Mouse (Mus musculus): ENCODE measurements at regions not wholly inside any gene's neighbourhood (a gene's known extent, or its start where the extent isn't known, plus 50 kb on each side); places are given as distances from the start of the nearest gene placed in this dataset.

DNA sequence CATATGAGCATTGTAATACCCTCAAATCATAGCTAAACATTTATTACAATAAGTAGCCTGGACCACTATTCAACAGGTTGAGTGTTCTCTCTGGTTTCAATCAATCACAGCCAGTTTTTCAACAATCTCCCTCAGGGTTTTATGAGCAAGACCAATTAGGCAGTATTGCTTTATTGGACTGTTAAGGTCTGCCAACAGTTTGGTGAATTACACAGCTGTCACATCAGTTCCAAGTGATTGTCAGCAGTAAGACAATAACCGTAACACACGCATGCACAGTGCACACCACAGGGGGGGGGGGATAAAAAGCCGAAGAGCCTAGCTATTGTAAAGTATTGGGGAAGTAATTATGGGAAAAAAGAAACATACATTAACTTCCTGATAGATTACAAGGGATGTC, 918.6 kb upstream of the Jmjd1c start:
- Histone ChIP-seq H3K36me3 (ENCODE audit: control insufficient read depth, insufficient read depth, low read length, poor library complexity, severe bottlenecking) (no peaks in the 10 kb centered on the region), H3K9ac (ENCODE audit: insufficient read depth, low read depth, low read length, poor library complexity, severe bottlenecking) (no peak overlapping the region), H3K4me1 (ENCODE audit: control insufficient read depth in 2 of 2, insufficient read depth in 2 of 2, low read length in 2 of 2, poor library complexity in 1 of 2) (no peaks in the 10 kb centered on the region), H3K27ac (ENCODE audit: insufficient read depth, low read depth, low read length, poor library complexity, severe bottlenecking) (no peak overlapping the region), H3K9me3 (ENCODE audit: control insufficient read depth, insufficient read depth, low read depth, low read length) (no peaks in the 10 kb centered on the region), H3K4me3 (ENCODE audit: insufficient read depth in 1 of 2, low read depth in 1 of 2, low read length in 2 of 2, poor library complexity in 1 of 2, severe bottlenecking in 1 of 2) (no peak overlapping the region)
- no peak for TF ChIP-seq ZNF384 (IDR thresholded peaks at IDR 0.05; ENCODE audit: low read depth, low read length)
- no peak for TF ChIP-seq HCFC1 (IDR thresholded peaks at IDR 0.05; ENCODE audit: borderline replicate concordance, insufficient read depth, low read length)
- TF ChIP-seq CHD2 (IDR thresholded peaks at IDR 0.05; ENCODE audit: low read depth, low read length), result no peak
- no peak for TF ChIP-seq MAFK (IDR thresholded peaks at IDR 0.05; ENCODE audit: insufficient read depth, low read depth, low read length)
- no peak for TF ChIP-seq ZC3H11A (IDR thresholded peaks at IDR 0.05; ENCODE audit: borderline replicate concordance, low read depth, low read length)
- in situ Hi-C loops (cut with MboI; ENCODE audit: low sequenced_read_pairs in 2 of 2, unreplicated experiment in 2 of 2), result no loop called here
- no peak for DNase-seq (ENCODE audit: low read depth, low spot score)

- Histone ChIP-seq H3K9me3 (ENCODE audit: control insufficient read depth, insufficient read depth, low read depth, low read length) (no peaks in the 10 kb centered on the region), H3K36me3 (ENCODE audit: control insufficient read depth, insufficient read depth, low read length, poor library complexity, severe bottlenecking) (no peaks in the 10 kb centered on the region), H3K4me3 (ENCODE audit: insufficient read depth in 1 of 2, low read depth in 1 of 2, low read length in 2 of 2, poor library complexity in 1 of 2, severe bottlenecking in 1 of 2) (no peak overlapping the region), H3K4me1 (ENCODE audit: control insufficient read depth in 2 of 2, insufficient read depth in 2 of 2, low read length in 2 of 2, poor library complexity in 1 of 2) (no peaks in the 10 kb centered on the region), H3K9ac (ENCODE audit: insufficient read depth, low read depth, low read length, poor library complexity, severe bottlenecking) (no peak overlapping the region), H3K27ac (ENCODE audit: insufficient read depth, low read depth, low read length, poor library complexity, severe bottlenecking) (no peak overlapping the region)
- no peak for DNase-seq (ENCODE audit: low read depth, low spot score)
- in situ Hi-C loops (cut with MboI; ENCODE audit: low sequenced_read_pairs in 2 of 2, unreplicated experiment in 2 of 2), result no loop called here
- TF ChIP-seq MAFK (IDR thresholded peaks at IDR 0.05; ENCODE audit: insufficient read depth, low read depth, low read length), result no peak
- no peak for TF ChIP-seq HCFC1 (IDR thresholded peaks at IDR 0.05; ENCODE audit: borderline replicate concordance, insufficient read depth, low read length)
- no peak for TF ChIP-seq CHD2 (IDR thresholded peaks at IDR 0.05; ENCODE audit: low read depth, low read length)
- no peak for TF ChIP-seq ZC3H11A (IDR thresholded peaks at IDR 0.05; ENCODE audit: borderline replicate concordance, low read depth, low read length)
- no peak for TF ChIP-seq ZNF384 (IDR thresholded peaks at IDR 0.05; ENCODE audit: low read depth, low read length)
Measured at GRCm38 (mm10) chr10:66181231-66181630, 914.7 kb upstream of the Jmjd1c start.

GRCm38 (mm10) chr10:66183069-66183468, 912.9 kb upstream of the Jmjd1c start:
- Histone ChIP-seq H3K9ac (ENCODE audit: insufficient read depth, low read depth, low read length, poor library complexity, severe bottlenecking) (no peak overlapping the region), H3K4me1 (ENCODE audit: control insufficient read depth in 2 of 2, insufficient read depth in 2 of 2, low read length in 2 of 2, poor library complexity in 1 of 2) (no peaks in the 10 kb centered on the region), H3K36me3 (ENCODE audit: control insufficient read depth, insufficient read depth, low read length, poor library complexity, severe bottlenecking) (no peaks in the 10 kb centered on the region), H3K4me3 (ENCODE audit: insufficient read depth in 1 of 2, low read depth in 1 of 2, low read length in 2 of 2, poor library complexity in 1 of 2, severe bottlenecking in 1 of 2) (no peak overlapping the region), H3K27ac (ENCODE audit: insufficient read depth, low read depth, low read length, poor library complexity, severe bottlenecking) (no peak overlapping the region), H3K9me3 (ENCODE audit: control insufficient read depth, insufficient read depth, low read depth, low read length) (no peaks in the 10 kb centered on the region)
- DNase-seq (ENCODE audit: low read depth, low spot score), result no peak
- in situ Hi-C loops (cut with MboI; ENCODE audit: low sequenced_read_pairs in 2 of 2, unreplicated experiment in 2 of 2), result no loop called here
- no peak for TF ChIP-seq ZNF384 (IDR thresholded peaks at IDR 0.05; ENCODE audit: low read depth, low read length)
- TF ChIP-seq CHD2 (IDR thresholded peaks at IDR 0.05; ENCODE audit: low read depth, low read length), result no peak
- no peak for TF ChIP-seq ZC3H11A (IDR thresholded peaks at IDR 0.05; ENCODE audit: borderline replicate concordance, low read depth, low read length)
- TF ChIP-seq MAFK (IDR thresholded peaks at IDR 0.05; ENCODE audit: insufficient read depth, low read depth, low read length), result no peak
- no peak for TF ChIP-seq HCFC1 (IDR thresholded peaks at IDR 0.05; ENCODE audit: borderline replicate concordance, insufficient read depth, low read length)

- no peak for TF ChIP-seq ZNF384 (IDR thresholded peaks at IDR 0.05; ENCODE audit: low read depth, low read length)
- no peak for TF ChIP-seq ZC3H11A (IDR thresholded peaks at IDR 0.05; ENCODE audit: borderline replicate concordance, low read depth, low read length)
- TF ChIP-seq MAFK (IDR thresholded peaks at IDR 0.05; ENCODE audit: insufficient read depth, low read depth, low read length), result no peak
- TF ChIP-seq CHD2 (IDR thresholded peaks at IDR 0.05; ENCODE audit: low read depth, low read length), result no peak
- TF ChIP-seq HCFC1 (IDR thresholded peaks at IDR 0.05; ENCODE audit: borderline replicate concordance, insufficient read depth, low read length), result no peak
Measured at GRCm38 (mm10) chr10:66187038-66187437, 908.9 kb upstream of the Jmjd1c start.

GRCm38 (mm10) chr10:66201115-66201514, 894.8 kb upstream of the Jmjd1c start:
- no peak overlapping the region for H3K4me3 ChIP-seq (ENCODE audit: insufficient read depth in 1 of 2, low read depth in 1 of 2, low read length in 2 of 2, poor library complexity in 1 of 2, severe bottlenecking in 1 of 2)
- in situ Hi-C loops (cut with MboI; ENCODE audit: low sequenced_read_pairs in 2 of 2, unreplicated experiment in 2 of 2), result no loop called here
- H3K27ac ChIP-seq (ENCODE audit: insufficient read depth, low read depth, low read length, poor library complexity, severe bottlenecking), result no peak overlapping the region
- no peaks in the 10 kb centered on the region for H3K9me3 ChIP-seq (ENCODE audit: control insufficient read depth, insufficient read depth, low read depth, low read length)
- TF ChIP-seq MAFK (IDR thresholded peaks at IDR 0.05; ENCODE audit: insufficient read depth, low read depth, low read length) (no peak), CHD2 (IDR thresholded peaks at IDR 0.05; ENCODE audit: low read depth, low read length) (no peak), ZNF384 (IDR thresholded peaks at IDR 0.05; ENCODE audit: low read depth, low read length) (no peak), ZC3H11A (IDR thresholded peaks at IDR 0.05; ENCODE audit: borderline replicate concordance, low read depth, low read length) (no peak), HCFC1 (IDR thresholded peaks at IDR 0.05; ENCODE audit: borderline replicate concordance, insufficient read depth, low read length) (no peak)
- no peaks in the 10 kb centered on the region for H3K36me3 ChIP-seq (ENCODE audit: control insufficient read depth, insufficient read depth, low read length, poor library complexity, severe bottlenecking)
- no peaks in the 10 kb centered on the region for H3K4me1 ChIP-seq (ENCODE audit: control insufficient read depth in 2 of 2, insufficient read depth in 2 of 2, low read length in 2 of 2, poor library complexity in 1 of 2)
- H3K9ac ChIP-seq (ENCODE audit: insufficient read depth, low read depth, low read length, poor library complexity, severe bottlenecking), result no peak overlapping the region
- DNase-seq (ENCODE audit: low read depth, low spot score), result no peak

More at GRCm38 (mm10) chr10:66187038-66187437, 908.9 kb upstream of the Jmjd1c start:
- no peaks in the 10 kb centered on the region for H3K4me1 ChIP-seq (ENCODE audit: control insufficient read depth in 2 of 2, insufficient read depth in 2 of 2, low read length in 2 of 2, poor library complexity in 1 of 2)
- in situ Hi-C loops (cut with MboI; ENCODE audit: low sequenced_read_pairs in 2 of 2, unreplicated experiment in 2 of 2), result no loop called here
- no peaks in the 10 kb centered on the region for H3K36me3 ChIP-seq (ENCODE audit: control insufficient read depth, insufficient read depth, low read length, poor library complexity, severe bottlenecking)
- no peak for DNase-seq (ENCODE audit: low read depth, low spot score)
- H3K27ac ChIP-seq (ENCODE audit: insufficient read depth, low read depth, low read length, poor library complexity, severe bottlenecking), result no peak overlapping the region
- H3K9ac ChIP-seq (ENCODE audit: insufficient read depth, low read depth, low read length, poor library complexity, severe bottlenecking), result no peak overlapping the region
- no peaks in the 10 kb centered on the region for H3K9me3 ChIP-seq (ENCODE audit: control insufficient read depth, insufficient read depth, low read depth, low read length)
- no peak overlapping the region for H3K4me3 ChIP-seq (ENCODE audit: insufficient read depth in 1 of 2, low read depth in 1 of 2, low read length in 2 of 2, poor library complexity in 1 of 2, severe bottlenecking in 1 of 2)
